Mouse (Mus musculus) limb, embryonic 15.5 days (tissue): ENCODE measurements around the gene Acsl5. TPM values are rescaled to one million over a fixed set of nuclear protein-coding genes. Genes with fewer than 3 reads are reported as not detected.

Experiments used
- ATAC-seq: fragments of 200-750 bp; cut with Nextera tagmentation; 2 replicates; pipeline ENCODE4 v1.8.0; 2017; ENCODE audit warnings: low read depth, moderate TSS enrichment; ENCODE audit not compliant: insufficient number of reproducible peaks, low FRiP score, low TSS enrichment
- H3K27ac ChIP-seq: fragments of 300-500 bp; sonication (generic); 2 replicates; pipeline ENCODE4 v1.5.1; 2015; ENCODE audit warnings: moderate library complexity, mild to moderate bottlenecking, inconsistent platforms
- H3K27me3 ChIP-seq: fragments of 300-500 bp; sonication (generic); 2 replicates; pipeline ENCODE4 v1.6.1; 2015; ENCODE audit warnings: inconsistent platforms
- H3K36me3 ChIP-seq: fragments of 300-500 bp; sonication (generic); 2 replicates; pipeline ENCODE4 v1.6.1; 2015; ENCODE audit warnings: inconsistent platforms
- H3K4me1 ChIP-seq: fragments of 300-500 bp; sonication (generic); 2 replicates; pipeline ENCODE4 v1.6.1; 2015; ENCODE audit warnings: inconsistent platforms
- H3K4me2 ChIP-seq: fragments of 300-500 bp; sonication (generic); 2 replicates; pipeline ENCODE4 v1.6.1; 2015; ENCODE audit warnings: mild to moderate bottlenecking, inconsistent platforms
- H3K4me3 ChIP-seq: fragments of 300-500 bp; sonication (generic); 2 replicates; pipeline ENCODE4 v1.5.1; 2015; ENCODE audit warnings: mild to moderate bottlenecking, inconsistent platforms
- H3K9ac ChIP-seq: fragments of 300-500 bp; sonication (generic); 2 replicates; pipeline ENCODE4 v1.6.1; 2015; ENCODE audit warnings: inconsistent platforms
- H3K9me3 ChIP-seq: fragments of 300-500 bp; sonication (generic); 2 replicates; pipeline ENCODE4 v1.6.1; 2016; ENCODE audit warnings: inconsistent platforms
- WGBS: fragments of 180-500 bp; shearing (Covaris S2); methylation state at CpG from one replicate; pipeline ENCODE4 v1.1.7; 2015; 5-methylcytosine and 5-hydroxymethylcytosine counted together
- polyA plus RNA-seq: library from polyadenylated mRNA; unstranded; fragments of >200 nt; fragmentation: Nextera tagmentation; extraction: Ambion mirVana; gene quantifications from 2 replicates; pipeline ENCODE4 v1.2.1, GENCODE M21; 2015

Acsl5 gene
- polyA plus RNA-seq, 1 experiment from 2014 or later: 55.1 TPM

GRCm38 (mm10) chr19:55340521-55340920, 88.8 kb downstream of the Acsl5 start:
- H3K36me3 ChIP-seq: no peaks in the 10 kb centered on the region; the same call in 1 of the 2 replicates
- WGBS: 81% methylated on average over 6 of the region's 6 CpGs
- H3K4me1 ChIP-seq: peaks cover 10% of the 10 kb centered on the region
- no peak overlapping the region for H3K4me3 ChIP-seq
- no peak for ATAC-seq
- H3K4me2 ChIP-seq: no peak overlapping the region
- no peaks in the 10 kb centered on the region for H3K9me3 ChIP-seq
- H3K27me3 ChIP-seq: no peaks in the 10 kb centered on the region
- H3K27ac ChIP-seq: no peak overlapping the region
- H3K9ac ChIP-seq: no peak overlapping the region

DNA sequence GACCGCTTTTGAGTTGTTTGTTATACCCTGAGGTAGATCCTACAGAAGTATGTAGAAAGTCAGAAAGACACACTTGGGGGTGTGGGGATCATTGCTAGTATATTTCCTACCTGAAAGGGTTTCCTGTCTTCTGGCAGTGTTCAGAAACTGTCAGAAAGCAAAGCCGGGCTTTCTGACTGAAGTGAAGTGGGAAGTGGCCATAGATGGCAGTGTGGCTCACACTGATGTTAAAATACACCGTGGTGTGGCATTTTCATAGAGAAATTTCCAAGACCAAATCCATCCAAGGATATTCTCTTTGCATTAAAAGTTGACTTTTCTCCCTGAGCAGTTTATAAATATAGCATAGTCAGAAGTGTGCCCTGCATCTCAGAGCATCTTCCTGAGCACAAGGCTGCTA, 89.6 kb downstream of the Acsl5 start:
- H3K36me3 ChIP-seq: no peaks in the 10 kb centered on the region; the same call in 1 of the 2 replicates
- H3K27me3 ChIP-seq: no peaks in the 10 kb centered on the region
- H3K4me1 ChIP-seq: peaks cover 10% of the 10 kb centered on the region
- no peak overlapping the region for H3K9ac ChIP-seq
- no peak overlapping the region for H3K4me2 ChIP-seq
- H3K4me3 ChIP-seq: no peak overlapping the region
- H3K9me3 ChIP-seq: no peaks in the 10 kb centered on the region
- no peak for ATAC-seq
- H3K27ac ChIP-seq: no peak overlapping the region
- 65% methylated on average over 3 of the region's 3 CpGs for WGBS

DNA sequence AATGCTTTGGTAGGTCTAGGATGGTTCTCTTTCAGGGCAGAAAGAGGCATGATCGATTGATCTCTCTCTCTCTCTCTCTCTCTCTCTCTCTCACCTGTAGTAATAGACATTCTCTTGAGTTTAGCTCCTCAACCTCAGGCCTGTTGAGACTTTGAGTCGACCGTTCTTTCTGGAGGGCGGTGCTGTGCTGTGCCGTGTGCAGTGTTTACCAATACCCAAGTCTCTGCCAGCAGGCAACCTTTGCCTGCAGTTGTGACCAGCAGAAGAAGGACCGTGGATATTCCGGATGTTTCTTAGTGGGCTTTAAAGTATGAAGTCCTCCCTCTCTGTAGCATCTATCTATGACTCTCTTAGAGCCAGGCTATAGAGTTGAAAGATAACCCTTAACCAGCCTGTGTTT, 90.7 kb downstream of the Acsl5 start:
- ATAC-seq: no peak
- Histone ChIP-seq H3K4me2 (no peak overlapping the region), H3K4me3 (no peak overlapping the region), H3K36me3 (no peaks in the 10 kb centered on the region; the same call in 1 of the 2 replicates), H3K4me1 (peaks cover 10% of the 10 kb centered on the region), H3K27ac (no peak overlapping the region), H3K27me3 (no peaks in the 10 kb centered on the region), H3K9ac (no peak overlapping the region), H3K9me3 (no peaks in the 10 kb centered on the region)
- WGBS: 87% methylated on average over 7 of the region's 7 CpGs

- Histone ChIP-seq H3K4me3 (no peak overlapping the region), H3K9ac (no peak overlapping the region), H3K4me2 (no peak overlapping the region), H3K9me3 (no peaks in the 10 kb centered on the region), H3K36me3 (no peaks in the 10 kb centered on the region; the same call in 1 of the 2 replicates), H3K27ac (no peak overlapping the region), H3K27me3 (no peaks in the 10 kb centered on the region), H3K4me1 (peaks cover 8% of the 10 kb centered on the region)
- no peak for ATAC-seq
- 84% methylated on average over 9 of the region's 9 CpGs for WGBS
Measured at GRCm38 (mm10) chr19:55343274-55343673, 91.5 kb downstream of the Acsl5 start.

Other genes starting within 250 kb of the Acsl5 start
- gene Gpam, start 124.7 kb upstream of the Acsl5 start, polyA plus RNA-seq: 12.9 and 15.8 TPM in 2 replicates
- 0.09 TPM in 1 of 2 replicates, not detected in the other for gene Tectb, start 71.2 kb upstream of the Acsl5 start, polyA plus RNA-seq
- gene Gucy2g, start 10.7 kb upstream of the Acsl5 start, polyA plus RNA-seq: 0.06 and 0.15 TPM in 2 replicates
- gene Zdhhc6, start 64.1 kb downstream of the Acsl5 start, polyA plus RNA-seq: 84.2 and 85.3 TPM in 2 replicates
- gene Vti1a, start 64.4 kb downstream of the Acsl5 start, polyA plus RNA-seq: 26.4 and 27.7 TPM in 2 replicates